Mouse (Mus musculus) urinary bladder, adult 18-20 months (tissue): ENCODE measurements at regions not wholly inside any gene's neighbourhood (a gene's known extent, or its start where the extent isn't known, plus 50 kb on each side); places are given as distances from the start of the nearest gene placed in this dataset.

Experiments used
- DNase-seq, 2 experiments: peaks; one replicate each; pipeline ENCODE4 v3.0.0; 2022; ENCODE audit warnings: low spot score in 2 of 2, mixed read lengths in 2 of 2

DNA sequence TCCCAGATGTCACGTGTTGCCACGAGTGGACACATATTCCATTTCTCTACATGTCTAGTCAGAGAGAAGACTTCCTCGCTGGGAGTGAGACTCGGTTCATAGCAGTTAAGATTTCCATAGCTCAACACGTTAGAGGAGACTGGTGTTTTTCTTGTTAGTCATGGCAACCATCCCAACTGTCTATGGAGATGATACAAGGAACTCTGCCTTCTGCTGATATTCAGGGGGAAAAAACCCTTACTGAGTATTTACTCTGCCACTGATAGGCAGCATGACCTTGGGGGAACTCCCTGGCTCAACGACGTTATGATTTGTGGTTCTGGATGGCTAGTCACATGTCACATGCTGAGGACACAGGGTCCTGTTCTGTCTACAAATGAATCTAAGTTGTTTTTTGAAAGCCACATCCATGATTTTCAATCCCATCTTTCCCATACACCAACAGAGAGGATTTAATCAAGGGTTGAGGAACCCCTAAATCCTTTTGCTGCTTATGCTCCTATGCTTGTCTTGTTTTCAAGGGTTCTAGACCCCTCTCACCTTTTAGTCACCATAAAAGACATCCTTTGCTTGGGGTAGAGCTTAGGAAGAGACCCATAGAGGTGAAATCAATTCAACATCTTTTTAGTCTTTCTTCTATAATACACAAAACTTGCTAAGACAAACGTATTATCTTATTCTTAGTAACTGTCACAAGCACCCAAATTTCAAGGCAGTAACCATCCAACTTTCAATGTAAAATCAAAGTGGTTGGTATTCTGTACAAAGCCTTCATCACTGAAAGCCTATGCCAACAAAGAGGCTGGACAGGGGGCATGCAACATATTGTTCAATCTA is 50.2 kb upstream of the Adtrp start:
- DNase-seq = no peak
